Mouse (Mus musculus) mesoderm, embryonic 11.5 days (tissue): ENCODE results near the gene Bcl2l12.

ENCODE experiments used
- DNase-seq: peaks from one replicate; pipeline ENCODE4 v3.0.0-alpha.2; 2012; ENCODE audit warnings: low read depth, low spot score

The Bcl2l12 gene

GRCm38 (mm10) chr7:45017242-45018061 is 18.9 kb upstream of the Bcl2l12 start, which contains the start of gene Rras:
Gene Rras, plus strand, starts transcription at chr7:45017961.
- peak; percentile 97 for DNase-seq

GRCm38 (mm10) chr7:45016761-45017160 is 18.2 kb upstream of the Bcl2l12 start:
- no peak for DNase-seq

- DNase-seq: peak; percentile 99
Measured at GRCm38 (mm10) chr7:45015957-45016612, 17.6 kb upstream of the Bcl2l12 start, which contains the start of gene Scaf1. Gene Scaf1, minus strand, starts transcription at chr7:45016363.

GRCm38 (mm10) chr7:45015344-45015956 is 16.9 kb upstream of the Bcl2l12 start:
- DNase-seq: peak; percentile 20

- DNase-seq: no peak
Measured at GRCm38 (mm10) chr7:45014096-45014451, 15.6 kb upstream of the Bcl2l12 start.

- no peak for DNase-seq
Measured at GRCm38 (mm10) chr7:45013366-45014095, 15.0 kb upstream of the Bcl2l12 start.

GRCm38 (mm10) chr7:45012824-45013223 is 14.3 kb upstream of the Bcl2l12 start:
- no peak for DNase-seq

- DNase-seq: no peak
Measured at GRCm38 (mm10) chr7:45012011-45012410, 13.5 kb upstream of the Bcl2l12 start.

- DNase-seq: no peak
Measured at GRCm38 (mm10) chr7:45008411-45008810, 9.9 kb upstream of the Bcl2l12 start.

GRCm38 (mm10) chr7:45007846-45008245 is 9.3 kb upstream of the Bcl2l12 start:
- DNase-seq: no peak

GRCm38 (mm10) chr7:45007141-45007540 is 8.6 kb upstream of the Bcl2l12 start:
- DNase-seq: no peak

- no peak for DNase-seq
Measured at GRCm38 (mm10) chr7:45006503-45006902, 8.0 kb upstream of the Bcl2l12 start.

- no peak for DNase-seq
Measured at GRCm38 (mm10) chr7:45005321-45005992, 6.9 kb upstream of the Bcl2l12 start.

- no peak for DNase-seq
Measured at GRCm38 (mm10) chr7:45004546-45004945, 6.0 kb upstream of the Bcl2l12 start.

GRCm38 (mm10) chr7:45002440-45002839 is 3.9 kb upstream of the Bcl2l12 start:
- no peak for DNase-seq

- DNase-seq: no peak
Measured at GRCm38 (mm10) chr7:45000539-45001114, 2.1 kb upstream of the Bcl2l12 start.

- no peak for DNase-seq
Measured at GRCm38 (mm10) chr7:44999753-45000152, 1.2 kb upstream of the Bcl2l12 start.

GRCm38 (mm10) chr7:44997940-44998428 is 528 bp downstream of the Bcl2l12 start:
- no peak for DNase-seq

GRCm38 (mm10) chr7:44997231-44997939 is 1.1 kb downstream of the Bcl2l12 start, which contains the start of gene Irf3:
Gene Irf3, plus strand, starts transcription at chr7:44997648.
- DNase-seq: peak; percentile 97

GRCm38 (mm10) chr7:44996672-44997071 is 1.8 kb downstream of the Bcl2l12 start:
- DNase-seq: no peak
